Mouse (Mus musculus): Measurements from ENCODE around the gene Slk. TPM values are rescaled to one million over a fixed set of nuclear protein-coding genes. Genes with fewer than 3 reads are reported as not detected.
"Not testable (repeated sequence)": the region's sequence is repeated elsewhere in the genome, so short reads cannot be mapped to it uniquely, and the experiment has no call there.

Gene Slk
- total RNA-seq, 2 experiments from 2014 or later, result 121 to 149 TPM

GRCm38 (mm10) chr19:47565031-47565654 is 14.3 kb upstream of the Slk start:
- DNase-seq, result no peak
- intact Hi-C loops (cut with DNase I), result no loop called here

- intact Hi-C loops (cut with DNase I), result no loop called here
These were observed 13.5 kb upstream of the Slk start for GRCm38 (mm10) chr19:47565994-47566393.

GRCm38 (mm10) chr19:47570042-47570441 is 9.4 kb upstream of the Slk start:
- intact Hi-C loops (cut with DNase I), result no loop called here
- no peak for DNase-seq

More at GRCm38 (mm10) chr19:47565994-47566393, 13.5 kb upstream of the Slk start:
- DNase-seq, result no peak

GRCm38 (mm10) chr19:47571981-47572380 is 7.5 kb upstream of the Slk start:
- DNase-seq; intact Hi-C loops (cut with DNase I): not testable (repeated sequence)

- intact Hi-C loops (cut with DNase I), result no loop called here
- DNase-seq, result no peak
These were observed 5.8 kb upstream of the Slk start for GRCm38 (mm10) chr19:47573718-47574117.

GRCm38 (mm10) chr19:47578581-47579224 is 775 bp upstream of the Slk start:
- intact Hi-C loops (cut with DNase I), result loop anchor here (1.0 to 2.0 kb wide), 2 partner anchors 41 to 152 kb away; partner anchors contain the start of genes Sfr1 and Stn1
- no peak for DNase-seq

- DNase-seq, result peak in 1 of 2 experiments; percentile 55
- intact Hi-C loops (cut with DNase I), result loop anchor here (1.0 to 2.0 kb wide), 3 partner anchors 43 to 151 kb away; partner anchors contain the start of genes Sfr1 and Stn1
These were observed 532 bp downstream of the Slk start for GRCm38 (mm10) chr19:47579788-47580631.

- no peak for DNase-seq
- intact Hi-C loops (cut with DNase I), result no loop called here
These were observed 6.3 kb downstream of the Slk start for GRCm38 (mm10) chr19:47585772-47586171.

- no peak for DNase-seq
- intact Hi-C loops (cut with DNase I), result no loop called here
These were observed 7.5 kb downstream of the Slk start for GRCm38 (mm10) chr19:47587009-47587408.

GRCm38 (mm10) chr19:47608513-47608912 is 29.0 kb downstream of the Slk start:
- intact Hi-C loops (cut with DNase I), result no loop called here
- DNase-seq, result no peak

GRCm38 (mm10) chr19:47613442-47613841 is 34.0 kb downstream of the Slk start:
- intact Hi-C loops (cut with DNase I), result loop anchor here (10.0 kb wide), 1 partner anchor 259 kb away; no protein-coding TSS in a partner anchor
- no peak for DNase-seq

- intact Hi-C loops (cut with DNase I), result no loop called here
- DNase-seq, result no peak
These were observed 42.0 kb downstream of the Slk start for GRCm38 (mm10) chr19:47621478-47621877.

- DNase-seq, result no peak
- intact Hi-C loops (cut with DNase I), result no loop called here
These were observed 45.6 kb downstream of the Slk start for GRCm38 (mm10) chr19:47624940-47625711.

- intact Hi-C loops (cut with DNase I), result no loop called here
- DNase-seq, result no peak
These were observed 48.0 kb downstream of the Slk start for GRCm38 (mm10) chr19:47627450-47627849.

- intact Hi-C loops (cut with DNase I), result no loop called here
- DNase-seq, result no peak
These were observed 49.6 kb downstream of the Slk start for GRCm38 (mm10) chr19:47629068-47629467.

- no peak for DNase-seq
- intact Hi-C loops (cut with DNase I), result no loop called here
These were observed 50.9 kb downstream of the Slk start for GRCm38 (mm10) chr19:47630381-47630780.

- intact Hi-C loops (cut with DNase I), result no loop called here
- DNase-seq, result no peak
These were observed 52.3 kb downstream of the Slk start for GRCm38 (mm10) chr19:47631799-47632198.

GRCm38 (mm10) chr19:47635380-47635779 is 55.9 kb downstream of the Slk start:
- DNase-seq, result no peak
- intact Hi-C loops (cut with DNase I), result loop anchor here (5.0 kb wide), 1 partner anchor 278 kb away; no protein-coding TSS in a partner anchor

- intact Hi-C loops (cut with DNase I), result no loop called here
- DNase-seq, result no peak
These were observed 64.4 kb downstream of the Slk start for GRCm38 (mm10) chr19:47643910-47644309.

- DNase-seq, result peak; percentile 58 to 66
- intact Hi-C loops (cut with DNase I), result no loop called here
These were observed 66.1 kb downstream of the Slk start for GRCm38 (mm10) chr19:47645583-47645982.

Measured in heart, postnatal 10 days (tissue).